ENCODE assay signal across 10 mouse cellular contexts in genomic region chr8:125509776-125510175, GRCm38 (mm10). TPM values are rescaled to one million over a fixed set of nuclear protein-coding genes. Genes with fewer than 3 reads are reported as not detected.
A peak's percentile ranks its signal among the peaks of the same experiment; 100 is the strongest.
DNase-seq lines count a peak whose midpoint lies in the region; ATAC-seq lines count a peak whose summit lies in the region.
"Had no signal": no experiment of that assay in that cellular context is flagged by ENCODE, and none has a peak within 500 bp of the region (broad histone marks: within the 10 kb centered on the region; RNA-seq: fewer than 3 reads in every experiment).

No protein-coding gene starts in this region.

- H3K9ac ChIP-seq in embryonic facial prominence, embryonic 11.5 days (replicated peaks; ENCODE audit: low read length): no peak overlapping the region
- H3K9ac ChIP-seq in midbrain, embryonic 12.5 days (replicated peaks): no peak overlapping the region
- no peak overlapping the region for H3K9ac ChIP-seq in midbrain, embryonic 11.5 days (ENCODE audit: low read length)
- no peak overlapping the region for H3K9ac ChIP-seq in forebrain, embryonic 16.5 days (replicated peaks; ENCODE audit: low read depth, low read length)
- 0 out of 2 replicates have a peak overlapping the region, but pooled peaks have one; percentile 12 for H3K9ac ChIP-seq in neural tube, embryonic 13.5 days
- H3K9ac ChIP-seq: embryonic facial prominence, embryonic 12.5 days; limb, embryonic 15.5 days had no signal

- no peak overlapping the region for H3K27ac ChIP-seq in embryonic facial prominence, embryonic 11.5 days (replicated peaks; ENCODE audit: low read depth, low read length)
- no peak overlapping the region for H3K27ac ChIP-seq in embryonic facial prominence, embryonic 10.5 days (replicated peaks)
- peak overlapping the region; percentile 15; the same call in 1 of the 2 replicates for H3K27ac ChIP-seq in midbrain, embryonic 12.5 days (replicated peaks)
- H3K27ac ChIP-seq in midbrain, embryonic 11.5 days (ENCODE audit: low read depth, low read length): no peak overlapping the region; the same call in 1 of the 2 replicates
- H3K27ac ChIP-seq in forebrain, embryonic 16.5 days (ENCODE audit: low read length): no peak overlapping the region
- 0 out of 2 replicates have a peak overlapping the region, but pooled peaks have one; percentile 28 for H3K27ac ChIP-seq in neural tube, embryonic 13.5 days (replicated peaks)
- H3K27ac ChIP-seq: embryonic facial prominence, embryonic 12.5 days; limb, embryonic 15.5 days had no signal

- no peak for ATAC-seq in embryonic facial prominence, embryonic 11.5 days (replicated peaks; ENCODE audit: insufficient number of reproducible peaks, low FRiP score, low TSS enrichment, low read depth)
- peak; percentile 21; the same call in 1 of the 2 replicates for ATAC-seq in midbrain, embryonic 12.5 days (ENCODE audit: low FRiP score, low read depth)
- no peak for ATAC-seq in midbrain, embryonic 11.5 days (ENCODE audit: low FRiP score)
- ATAC-seq in forebrain, embryonic 16.5 days: peak; percentile 64; the same call in 1 of the 2 replicates
- peak; percentile 56; the same call in 1 of the 2 replicates for ATAC-seq in neural tube, embryonic 13.5 days (ENCODE audit: low read depth)

- no peaks in the 10 kb centered on the region for H3K36me3 ChIP-seq in embryonic facial prominence, embryonic 11.5 days (replicated peaks; ENCODE audit: control insufficient read depth, insufficient read depth, low read depth, low read length)
- no peaks in the 10 kb centered on the region for H3K36me3 ChIP-seq in embryonic facial prominence, embryonic 10.5 days (replicated peaks)
- no peaks in the 10 kb centered on the region for H3K36me3 ChIP-seq in midbrain, embryonic 12.5 days
- no peaks in the 10 kb centered on the region for H3K36me3 ChIP-seq in midbrain, embryonic 11.5 days (ENCODE audit: control insufficient read depth, insufficient read depth, low read length)
- no peaks in the 10 kb centered on the region for H3K36me3 ChIP-seq in forebrain, embryonic 16.5 days (ENCODE audit: control insufficient read depth, insufficient read depth)
- H3K36me3 ChIP-seq in neural tube, embryonic 13.5 days: no peaks in the 10 kb centered on the region
- H3K36me3 ChIP-seq: embryonic facial prominence, embryonic 12.5 days; limb, embryonic 15.5 days had no signal

- no peaks in the 10 kb centered on the region for H3K27me3 ChIP-seq in embryonic facial prominence, embryonic 11.5 days (ENCODE audit: control insufficient read depth, insufficient read depth, low read length)
- H3K27me3 ChIP-seq in embryonic facial prominence, embryonic 10.5 days (replicated peaks; ENCODE audit: low read depth, poor library complexity, severe bottlenecking): peaks cover 13% of the 10 kb centered on the region; the same call in 1 of the 2 replicates
- peaks cover 7% of the 10 kb centered on the region; the same call in 1 of the 2 replicates for H3K27me3 ChIP-seq in midbrain, embryonic 12.5 days
- H3K27me3 ChIP-seq in midbrain, embryonic 11.5 days (ENCODE audit: control insufficient read depth, insufficient read depth, low read length): no peaks in the 10 kb centered on the region
- no peaks in the 10 kb centered on the region for H3K27me3 ChIP-seq in forebrain, embryonic 16.5 days (replicated peaks; ENCODE audit: control insufficient read depth, insufficient read depth, low read length)
- H3K27me3 ChIP-seq in neural tube, embryonic 13.5 days: peaks cover 8% of the 10 kb centered on the region
- H3K27me3 ChIP-seq: limb, embryonic 15.5 days had no signal

- 22% methylated on average over 4 of the region's 4 CpGs for whole genome bisulfite sequencing in embryonic facial prominence, embryonic 11.5 days
- WGBS in embryonic facial prominence, embryonic 10.5 days: 37% methylated on average over 4 of the region's 4 CpGs
- 23% methylated on average over 4 of the region's 4 CpGs for WGBS in midbrain, embryonic 12.5 days
- 38% methylated on average over 4 of the region's 4 CpGs for WGBS in midbrain, embryonic 11.5 days
- 9% methylated on average over 4 of the region's 4 CpGs for WGBS in forebrain, embryonic 16.5 days
- 16% methylated on average over 4 of the region's 4 CpGs for WGBS in neural tube, embryonic 13.5 days

- no peak overlapping the region for H3K4me2 ChIP-seq in embryonic facial prominence, embryonic 11.5 days (ENCODE audit: low read depth, low read length)
- no peak overlapping the region for H3K4me2 ChIP-seq in midbrain, embryonic 12.5 days (replicated peaks)
- H3K4me2 ChIP-seq in midbrain, embryonic 11.5 days: no peak overlapping the region
- H3K4me2 ChIP-seq in forebrain, embryonic 16.5 days (ENCODE audit: low read length): no peak overlapping the region
- no peak overlapping the region for H3K4me2 ChIP-seq in neural tube, embryonic 13.5 days
- H3K4me2 ChIP-seq: embryonic facial prominence, embryonic 12.5 days; limb, embryonic 15.5 days had no signal

- H3K4me3 ChIP-seq in embryonic facial prominence, embryonic 11.5 days (ENCODE audit: low read depth, low read length): no peak overlapping the region
- no peak overlapping the region for H3K4me3 ChIP-seq in embryonic facial prominence, embryonic 10.5 days
- no peak overlapping the region for H3K4me3 ChIP-seq in midbrain, embryonic 12.5 days
- H3K4me3 ChIP-seq in midbrain, embryonic 11.5 days (ENCODE audit: low read depth, low read length): no peak overlapping the region
- H3K4me3 ChIP-seq in forebrain, embryonic 16.5 days (replicated peaks; ENCODE audit: low read length): no peak overlapping the region
- H3K4me3 ChIP-seq in neural tube, embryonic 13.5 days: no peak overlapping the region
- H3K4me3 ChIP-seq: embryonic facial prominence, embryonic 12.5 days; limb, embryonic 15.5 days had no signal

- DNase-seq in embryonic facial prominence, embryonic 11.5 days (ENCODE audit: low spot score): peak; percentile 25
- no peak for DNase-seq in embryonic facial prominence, embryonic 10.5 days (ENCODE audit: low spot score)
- DNase-seq in midbrain, embryonic 11.5 days (ENCODE audit: low spot score, missing footprints): no peak
- DNase-seq in layer of hippocampus, adult 18-20 months (ENCODE audit: low spot score in 2 of 2): no peak
- no peak for DNase-seq in cerebellum, adult 8-10 months

- no peaks in the 10 kb centered on the region; the same call in 1 of the 2 replicates for H3K4me1 ChIP-seq in embryonic facial prominence, embryonic 11.5 days (ENCODE audit: control insufficient read depth, insufficient read depth, low read length)
- peaks cover 61% of the 10 kb centered on the region for H3K4me1 ChIP-seq in embryonic facial prominence, embryonic 10.5 days
- H3K4me1 ChIP-seq in midbrain, embryonic 12.5 days: peaks cover 81% of the 10 kb centered on the region
- peaks cover 21% of the 10 kb centered on the region for H3K4me1 ChIP-seq in midbrain, embryonic 11.5 days (ENCODE audit: control insufficient read depth, insufficient read depth, low read length)
- H3K4me1 ChIP-seq in forebrain, embryonic 16.5 days (replicated peaks; ENCODE audit: control insufficient read depth, insufficient read depth, low read length): peaks cover 49% of the 10 kb centered on the region
- H3K4me1 ChIP-seq in neural tube, embryonic 13.5 days (replicated peaks): peaks cover 79% of the 10 kb centered on the region

- H3K9me3 ChIP-seq in embryonic facial prominence, embryonic 11.5 days (replicated peaks; ENCODE audit: control insufficient read depth, low read length): no peaks in the 10 kb centered on the region
- no peaks in the 10 kb centered on the region for H3K9me3 ChIP-seq in embryonic facial prominence, embryonic 10.5 days
- H3K9me3 ChIP-seq in midbrain, embryonic 12.5 days: no peaks in the 10 kb centered on the region; the same call in 1 of the 2 replicates
- no peaks in the 10 kb centered on the region for H3K9me3 ChIP-seq in midbrain, embryonic 11.5 days (ENCODE audit: control insufficient read depth, low read length)
- no peaks in the 10 kb centered on the region for H3K9me3 ChIP-seq in forebrain, embryonic 16.5 days (ENCODE audit: control insufficient read depth, low read length)
- H3K9me3 ChIP-seq in neural tube, embryonic 13.5 days: no peaks in the 10 kb centered on the region
- H3K9me3 ChIP-seq: embryonic facial prominence, embryonic 12.5 days; limb, embryonic 15.5 days had no signal

RNA-seq across cellular contexts. Expression of gene Sipa1l2, which starts 59.8 kb away (rescaled TPM):
- polyA plus RNA-seq in embryonic facial prominence, embryonic 11.5 days (2014; fragmentation: Nextera tagmentation; extraction: Ambion mirVana): 9.4 and 9.6 TPM in 2 replicates
- 12.7 and 14.8 TPM in 2 replicates for polyA plus RNA-seq in embryonic facial prominence, embryonic 10.5 days (2016; fragmentation: Nextera tagmentation; extraction: Ambion mirVana)
- polyA plus RNA-seq in midbrain, embryonic 12.5 days (2016; fragmentation: Nextera tagmentation; extraction: Ambion mirVana): 43.7 and 45.4 TPM in 2 replicates
- polyA plus RNA-seq in midbrain, embryonic 11.5 days (2014; fragmentation: Nextera tagmentation; extraction: Ambion mirVana): 13.0 and 14.1 TPM in 2 replicates
- 32.8 and 33.4 TPM in 2 replicates for polyA plus RNA-seq in forebrain, embryonic 16.5 days (2015; fragmentation: Nextera tagmentation; extraction: Ambion mirVana)
- polyA plus RNA-seq in neural tube, embryonic 13.5 days (2015; fragmentation: Nextera tagmentation; extraction: Ambion mirVana): 19.7 and 22.9 TPM in 2 replicates
- 10 to 100 TPM; 62.3 to 68.6 TPM for total RNA-seq in layer of hippocampus, adult 18-20 months (2021)

Comparison
In these comparisons a context has a peak if more than half of its experiments do, and no peak if none do; other contexts are left out.
1. ATAC-seq: peak in midbrain, embryonic 12.5 days (single experiment), forebrain, embryonic 16.5 days (single experiment) and neural tube, embryonic 13.5 days (single experiment); none in embryonic facial prominence, embryonic 11.5 days (single experiment) and midbrain, embryonic 11.5 days (single experiment).
2. H3K27ac ChIP-seq: peak in midbrain, embryonic 12.5 days (single experiment) and neural tube, embryonic 13.5 days (single experiment); none in embryonic facial prominence, embryonic 11.5 days (single experiment), embryonic facial prominence, embryonic 10.5 days (single experiment), midbrain, embryonic 11.5 days (single experiment) and forebrain, embryonic 16.5 days (single experiment).